Mouse (Mus musculus) hematopoietic stem cell, adult 5-6 weeks (primary cell): ENCODE measurements around the gene Usp29. TPM values are rescaled to one million over a fixed set of nuclear protein-coding genes. Genes with fewer than 3 reads are reported as not detected.
"Not testable (repeated sequence)": the region's sequence is repeated elsewhere in the genome, so short reads cannot be mapped to it uniquely, and the experiment has no call there.

Source experiments
- ATAC-seq, 2 experiments: fragments of 125-278 bp in 1 of 2; replicated peaks in 1 of 2; 2 replicates each; pipeline ENCODE4 v1.8.0; 2016 to 2017; ENCODE audit warnings: inconsistent platforms in 2 of 2, mild to moderate bottlenecking in 2 of 2, moderate number of reproducible peaks in 2 of 2, low read depth in 1 of 2, moderate TSS enrichment in 1 of 2; ENCODE audit not compliant: low FRiP score in 2 of 2, poor library complexity in 2 of 2, severe bottlenecking in 2 of 2, insufficient read depth in 1 of 2, low TSS enrichment in 1 of 2
- total RNA-seq: library from RNA; stranded (forward); fragments of 172-1452, 232-1000 nt; gene quantifications from 2 replicates; pipeline ENCODE4 v1.2.3, GENCODE M21; 2017

Usp29 gene
- total RNA-seq, 1 experiment from 2014 or later: 0.45 TPM

DNA sequence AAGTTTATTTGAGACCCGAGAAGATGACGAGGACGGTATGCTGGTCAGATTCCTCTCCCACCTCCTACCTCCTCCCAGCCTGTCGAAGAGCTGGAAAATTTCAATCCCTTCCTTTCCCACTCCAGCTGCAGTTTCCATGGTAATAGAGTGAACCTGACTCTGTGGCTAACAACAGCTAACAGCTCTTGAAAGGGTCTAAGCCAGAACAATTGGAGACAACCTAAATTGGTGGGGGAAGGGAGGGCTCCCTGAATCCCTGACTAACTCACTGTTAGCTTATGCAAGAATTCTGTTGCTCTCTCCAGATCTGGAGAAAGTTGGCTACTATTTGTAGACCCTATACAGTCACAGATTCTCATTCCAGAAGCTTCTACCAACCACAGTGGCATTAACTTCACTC lies 23.1 kb downstream of the Usp29 start:
- ATAC-seq: no peak

DNA sequence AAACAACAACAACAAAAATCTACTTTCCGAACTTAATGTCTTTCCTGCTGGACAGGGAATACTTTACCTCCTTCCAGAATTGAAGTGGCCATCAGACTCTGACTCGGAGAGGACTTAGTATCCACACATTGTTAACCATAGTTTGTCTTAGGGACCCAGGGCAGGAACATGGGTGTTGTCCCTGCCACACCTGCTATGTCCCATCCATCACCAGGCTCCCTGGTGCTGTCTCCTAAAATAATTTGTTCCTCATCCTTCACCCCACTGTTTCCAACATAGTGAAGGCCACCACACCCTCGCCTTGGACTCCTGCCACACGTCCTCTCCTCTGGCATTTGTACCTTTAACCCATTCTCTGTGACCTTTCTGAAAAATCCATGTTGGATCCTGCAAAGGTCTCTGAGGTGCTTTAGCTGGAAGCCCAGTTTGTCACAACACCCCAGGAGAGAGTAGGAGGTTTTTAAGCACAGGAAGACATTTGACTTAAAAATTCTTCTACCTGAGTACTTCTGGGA lies 26.5 kb downstream of the Usp29 start:
- ATAC-seq: no peak

DNA sequence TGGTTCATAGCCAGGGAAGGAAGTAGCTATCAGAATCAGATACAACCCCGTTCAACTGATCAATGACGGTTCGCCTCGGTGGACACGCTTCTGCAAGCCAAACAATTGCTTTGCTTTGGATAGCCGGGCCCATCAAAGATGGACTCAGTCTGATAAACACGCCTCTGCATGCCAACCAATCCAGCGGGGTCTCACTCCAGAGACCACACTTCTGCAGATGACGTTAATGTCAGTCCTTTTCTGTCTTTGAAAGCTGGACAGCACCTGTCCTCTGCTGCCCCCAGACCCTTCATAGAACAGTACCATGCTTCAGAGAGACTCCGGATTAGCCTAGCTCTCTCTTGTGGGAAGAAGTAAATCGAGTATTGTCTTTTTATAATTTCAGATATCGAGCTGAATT lies 29.3 kb downstream of the Usp29 start:
- no peak for ATAC-seq

DNA sequence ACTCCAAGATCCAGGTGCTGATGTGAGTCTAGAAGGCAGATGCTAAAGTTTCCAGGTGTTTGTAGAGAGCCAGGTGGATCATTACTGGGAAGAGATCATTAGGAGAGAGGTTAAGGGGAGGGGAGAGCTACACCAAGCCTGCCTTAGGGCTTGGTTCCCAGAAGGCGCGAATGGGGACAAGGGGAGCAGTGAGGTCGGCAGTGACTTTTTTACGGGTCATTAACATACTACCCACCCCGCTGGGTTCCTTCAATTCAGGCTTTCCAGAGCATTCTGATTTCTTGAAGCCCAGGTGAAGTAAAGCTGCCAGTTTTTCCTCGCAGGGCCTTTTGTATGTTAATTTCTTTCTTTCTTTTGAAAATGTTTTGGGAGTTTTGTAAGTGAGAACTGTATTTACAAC lies 29.8 kb downstream of the Usp29 start:
- no peak for ATAC-seq

DNA sequence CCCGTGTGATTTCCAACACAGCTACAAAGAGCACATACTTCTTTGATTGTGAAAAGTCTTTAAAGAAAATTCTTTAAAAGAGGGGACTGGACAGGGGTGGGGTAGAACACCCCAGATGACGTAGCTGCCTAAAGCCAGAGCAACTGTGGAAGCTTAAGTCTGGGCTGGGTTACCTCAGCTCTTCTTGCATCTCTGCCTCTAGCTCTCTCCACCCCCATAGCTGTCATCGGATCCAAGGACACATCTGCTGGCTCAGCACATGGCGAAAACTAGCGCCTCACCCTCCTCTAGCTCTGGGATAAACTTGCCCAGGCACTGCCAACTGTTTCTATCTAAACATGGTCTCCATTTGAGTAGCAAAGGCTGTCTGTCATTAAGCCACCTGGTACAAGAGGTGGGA lies 34.9 kb downstream of the Usp29 start:
- ATAC-seq: no peak

DNA sequence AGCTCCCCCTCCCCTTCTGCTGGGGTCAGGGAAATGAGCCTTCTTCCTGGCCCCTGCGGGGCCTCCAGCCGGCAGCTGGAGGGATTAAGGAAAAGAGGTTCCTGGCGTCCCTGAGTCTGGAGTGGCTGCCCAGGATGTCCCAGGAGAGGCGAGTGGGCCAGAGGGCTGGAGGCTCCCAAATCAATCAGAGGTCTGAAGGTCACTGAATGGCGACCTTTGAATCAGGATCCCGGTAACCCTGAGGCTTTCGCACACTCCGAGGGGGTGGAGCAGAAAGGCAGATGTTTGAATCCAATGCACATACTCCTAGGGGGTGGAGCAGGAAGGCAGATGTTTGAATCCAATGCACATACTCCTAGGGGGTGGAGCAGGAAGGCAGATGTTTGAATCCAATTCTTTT lies 39.9 kb downstream of the Usp29 start:
- no peak for ATAC-seq

DNA sequence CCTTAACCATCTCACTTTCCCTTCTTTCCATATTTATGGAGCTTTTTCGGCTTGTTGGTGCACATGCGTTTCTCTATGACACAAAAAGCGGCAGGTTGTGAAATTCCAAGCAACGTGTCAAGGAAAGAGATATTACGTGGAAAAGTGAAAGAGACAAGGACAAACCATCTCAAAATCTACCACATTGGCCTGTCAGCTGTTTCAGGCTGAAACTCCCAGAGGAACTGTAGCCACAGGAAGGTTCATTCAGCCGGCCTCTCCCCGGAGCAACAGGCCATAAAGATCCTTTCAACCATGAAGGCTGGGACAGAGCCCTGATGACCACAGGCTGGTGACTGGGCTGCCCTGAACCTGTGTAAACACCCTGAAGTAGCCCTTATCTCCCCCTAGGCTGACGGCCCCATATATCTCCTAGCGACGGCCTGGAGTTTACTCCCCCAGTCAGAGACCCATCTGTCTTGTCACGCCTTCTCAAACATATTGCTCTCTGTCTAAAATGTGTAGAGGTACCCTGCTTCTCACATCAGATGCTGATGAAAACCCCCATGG lies 43.6 kb downstream of the Usp29 start:
- ATAC-seq: not testable (repeated sequence)

DNA sequence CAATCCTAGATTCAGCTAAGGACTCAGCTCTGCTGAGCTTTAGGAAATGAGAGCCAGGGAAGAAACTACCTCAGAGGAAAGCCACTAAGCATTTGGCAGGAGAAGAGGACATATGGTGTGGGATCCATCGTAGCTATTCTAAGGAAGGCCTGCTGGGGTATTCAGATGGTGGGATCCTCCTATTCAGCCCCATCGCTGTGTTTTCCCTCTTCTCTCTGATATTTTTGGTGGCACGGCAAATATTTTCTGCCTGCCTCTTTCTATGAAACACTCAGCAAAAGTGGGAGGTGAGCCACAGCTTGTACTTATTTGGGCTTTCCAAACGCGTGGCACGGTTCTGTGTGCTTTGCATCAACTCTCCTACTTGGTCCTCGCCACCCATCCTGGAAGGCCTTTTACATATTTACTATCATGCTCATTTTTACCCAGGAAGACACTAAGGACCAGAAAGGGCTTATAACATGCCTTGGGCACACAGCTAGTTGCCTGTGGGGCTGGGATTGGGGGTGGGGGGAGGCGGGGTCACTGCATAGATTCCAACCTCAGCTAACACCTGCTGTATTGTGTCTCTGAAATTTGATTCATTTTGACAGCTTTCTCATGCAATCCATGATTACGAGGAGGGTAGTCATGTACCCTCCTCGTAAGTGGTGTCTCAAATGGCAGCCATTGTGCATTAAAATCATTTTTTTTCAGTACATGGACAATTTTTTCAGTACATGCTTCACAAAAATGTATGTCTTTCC lies 46.1 kb downstream of the Usp29 start:
- no peak for ATAC-seq

DNA sequence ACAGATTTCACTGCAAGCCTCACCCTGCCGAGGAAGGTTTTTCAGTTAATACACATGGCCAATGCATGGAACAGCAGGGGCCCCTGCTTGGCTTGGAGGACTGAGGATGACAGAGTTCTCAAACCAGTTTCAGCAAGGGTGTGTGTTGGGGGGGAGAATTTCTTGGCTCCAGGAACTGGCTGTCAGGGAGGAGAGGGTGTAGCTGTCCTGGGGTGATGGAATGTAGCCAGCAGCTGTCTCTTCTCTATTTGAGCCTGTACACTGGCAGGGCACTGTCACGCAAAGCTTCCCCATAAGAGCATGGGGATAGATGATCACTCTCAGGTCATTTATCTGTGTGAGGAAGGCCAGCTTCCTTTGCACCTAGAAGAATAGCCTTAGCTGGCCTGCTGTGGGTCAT lies 46.7 kb downstream of the Usp29 start:
- no peak for ATAC-seq

DNA sequence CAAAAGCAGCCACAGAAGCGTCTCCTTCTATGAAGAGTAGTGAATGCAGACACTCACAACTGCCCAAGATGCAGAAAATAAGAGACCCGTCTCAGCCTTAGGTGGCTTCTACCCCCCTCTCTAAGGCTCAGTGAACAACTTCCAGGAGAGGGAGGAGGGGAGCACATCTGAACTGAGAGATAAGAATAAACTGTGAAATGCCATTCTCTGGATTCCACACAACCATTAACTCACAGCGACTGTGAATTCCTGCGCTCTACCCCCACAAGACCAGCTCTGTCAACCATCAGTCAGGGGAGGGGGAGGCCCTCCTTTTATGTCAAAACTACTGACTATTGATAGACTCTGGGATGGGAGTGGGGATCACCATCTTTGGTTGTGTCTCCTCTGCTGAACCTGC lies 47.3 kb downstream of the Usp29 start:
- no peak for ATAC-seq

DNA sequence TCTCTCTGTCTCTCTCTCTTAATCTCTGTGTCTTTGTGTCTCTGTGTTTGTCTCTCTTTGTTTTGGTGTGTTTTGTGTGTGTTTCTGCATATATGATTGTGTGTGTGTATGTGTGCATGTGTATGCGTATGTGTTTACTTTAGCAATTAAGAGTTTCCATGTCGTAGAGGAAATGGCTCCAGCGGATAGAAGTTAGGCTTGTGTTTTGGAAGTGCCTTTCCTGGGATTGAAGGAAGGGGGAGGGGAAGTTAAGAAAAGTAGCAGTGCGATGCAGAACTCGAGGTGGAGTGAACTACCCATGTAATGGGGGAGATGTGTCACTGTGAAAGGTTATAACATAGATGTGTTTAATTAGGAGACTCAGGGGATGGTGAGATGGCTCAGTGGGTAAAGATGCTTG lies 48.8 kb downstream of the Usp29 start:
- no peak for ATAC-seq

DNA sequence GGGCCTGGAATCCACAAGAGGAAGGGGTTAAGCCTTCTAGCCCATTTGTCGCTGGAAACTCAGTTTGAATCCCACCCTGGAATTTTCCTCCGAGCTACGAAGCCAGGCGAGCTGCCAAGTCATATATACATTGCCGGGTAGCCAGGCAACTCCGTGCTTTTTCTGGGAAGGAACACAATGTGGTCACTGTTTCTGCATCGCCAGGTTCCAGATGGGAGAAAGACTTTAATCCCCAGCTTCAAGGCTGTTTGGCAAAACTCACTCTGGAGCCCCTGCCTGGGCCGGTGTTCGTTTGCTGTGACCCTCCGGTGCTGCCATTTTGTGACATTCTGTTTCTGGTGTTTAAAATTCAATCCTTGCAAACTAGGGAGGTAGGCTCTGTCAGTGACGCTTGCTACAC lies 51.2 kb downstream of the Usp29 start:
- ATAC-seq: no peak

DNA sequence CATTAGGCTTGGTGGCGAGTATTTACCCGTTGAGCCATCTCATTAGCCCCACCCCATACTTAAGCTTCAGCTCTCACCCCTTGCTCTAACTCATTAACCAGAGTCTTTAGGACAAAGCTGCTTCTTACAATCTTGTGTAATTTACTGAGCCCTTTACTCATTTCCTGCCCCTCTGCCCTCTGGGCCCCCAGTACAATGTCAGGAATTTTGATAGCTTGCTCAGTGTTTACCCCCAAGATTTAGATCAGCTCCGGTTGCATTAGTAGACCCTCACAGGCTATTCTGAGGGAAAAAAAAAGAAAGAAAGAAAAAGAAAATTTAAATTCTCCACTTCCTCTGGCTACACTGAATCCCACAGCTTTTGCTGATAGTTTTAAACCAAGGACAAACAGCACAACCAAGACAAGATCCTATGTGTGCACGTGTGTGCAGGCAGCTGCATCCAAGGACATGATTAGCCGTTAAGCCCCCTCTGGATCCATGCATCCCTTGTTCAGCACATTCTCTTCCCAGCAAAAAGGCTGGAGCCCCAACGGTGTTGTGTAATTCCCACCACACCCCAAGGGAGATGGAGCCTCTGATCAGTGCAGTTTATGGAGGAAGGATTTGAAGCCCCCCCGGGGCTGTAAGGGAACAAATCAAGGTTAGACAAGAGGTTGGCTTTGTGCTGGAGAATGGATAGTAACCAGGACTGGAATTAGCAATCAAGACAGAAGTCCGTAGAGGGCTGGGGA lies 54.1 kb downstream of the Usp29 start:
- no peak for ATAC-seq

DNA sequence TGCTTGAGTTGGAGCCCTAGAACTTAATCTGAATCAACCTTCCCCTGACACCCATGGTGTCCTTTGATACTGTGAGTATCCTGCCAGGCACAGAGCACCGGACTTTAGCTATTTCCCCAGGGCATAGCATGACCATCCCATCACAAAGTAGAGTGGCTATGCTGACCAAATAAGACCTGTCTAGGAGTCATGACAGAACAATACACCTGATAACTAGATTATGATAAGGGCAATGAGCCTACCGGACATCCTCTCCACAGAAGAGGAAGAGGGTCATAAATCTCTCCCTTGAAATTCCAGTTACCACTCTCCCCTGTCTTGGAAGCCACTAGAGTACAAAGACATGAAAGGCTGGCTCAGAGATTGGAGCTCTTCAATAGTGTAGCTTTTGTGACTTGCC lies 56.6 kb downstream of the Usp29 start:
- no peak for ATAC-seq

DNA sequence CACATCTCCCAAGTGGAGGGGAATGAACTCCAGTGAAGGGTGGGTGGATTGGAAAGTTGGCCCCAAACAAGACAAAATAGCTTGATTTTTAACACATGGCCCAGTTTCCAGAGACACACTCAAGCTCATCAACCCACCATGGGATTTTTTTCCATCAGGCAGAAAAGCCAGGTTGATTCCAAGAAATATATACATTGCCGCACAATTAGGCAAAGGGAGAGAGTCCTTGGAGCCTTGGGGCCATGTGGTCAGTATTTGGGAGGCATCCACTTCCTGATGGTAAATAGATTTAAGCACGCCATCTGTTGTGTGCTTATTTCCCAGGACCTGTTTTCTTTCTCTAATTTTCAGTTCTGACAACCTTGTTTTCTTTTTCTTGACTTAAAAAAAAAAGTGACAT lies 57.7 kb downstream of the Usp29 start:
- ATAC-seq: no peak

DNA sequence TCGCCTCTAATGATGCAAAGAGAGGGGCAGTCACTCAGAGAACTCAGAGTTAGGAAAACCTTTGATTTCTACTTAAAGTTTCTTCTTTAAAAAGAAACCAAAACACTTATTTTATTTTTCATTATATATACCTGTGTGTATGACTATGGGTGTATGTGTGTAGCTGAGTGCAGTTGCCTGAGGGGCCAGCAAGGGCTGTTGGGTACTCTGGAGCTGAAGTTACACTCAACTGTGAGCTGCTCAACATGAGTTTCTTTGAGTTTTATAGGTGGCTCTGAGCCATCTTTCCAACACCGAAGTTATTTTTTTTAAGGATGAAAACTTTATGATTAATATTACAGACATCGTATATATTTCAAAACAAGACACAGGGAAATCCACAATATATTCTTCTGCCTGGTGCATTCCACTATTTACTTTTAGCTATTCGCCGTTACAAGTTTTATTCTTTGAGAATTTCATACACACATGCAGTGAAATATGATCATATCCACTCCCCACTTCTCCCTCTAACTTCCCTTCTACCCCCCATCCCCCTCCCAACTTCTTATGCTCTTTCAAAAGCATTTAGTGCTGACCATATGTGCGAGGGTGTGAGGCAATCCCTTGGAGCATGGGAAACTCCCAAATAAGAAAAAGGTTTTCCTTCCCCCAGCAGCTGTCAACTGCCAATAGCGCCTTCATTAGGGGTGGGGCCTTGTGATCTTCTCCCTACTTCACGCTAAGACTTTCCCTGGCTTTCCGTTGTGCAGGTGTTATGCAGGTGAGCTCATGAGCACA lies 61.1 kb downstream of the Usp29 start:
- no peak for ATAC-seq

DNA sequence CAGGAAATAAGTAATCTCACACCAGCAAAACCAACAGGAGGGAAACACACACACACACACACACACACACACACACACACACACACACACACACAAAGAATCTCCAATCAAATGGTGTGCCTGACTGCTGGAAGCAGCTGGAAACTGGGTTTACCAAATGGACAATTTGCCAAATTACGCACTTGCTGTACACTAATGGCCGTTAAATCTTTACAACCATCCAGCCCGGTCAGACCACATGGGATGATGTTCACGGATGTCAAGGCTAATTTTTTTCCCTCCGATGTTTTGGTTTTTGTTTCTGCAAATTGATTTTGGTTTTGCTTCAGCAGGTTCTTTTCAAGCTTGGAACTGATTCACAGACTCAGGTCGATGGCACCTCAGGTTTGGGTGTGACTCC lies 62.9 kb downstream of the Usp29 start:
- ATAC-seq: no peak

DNA sequence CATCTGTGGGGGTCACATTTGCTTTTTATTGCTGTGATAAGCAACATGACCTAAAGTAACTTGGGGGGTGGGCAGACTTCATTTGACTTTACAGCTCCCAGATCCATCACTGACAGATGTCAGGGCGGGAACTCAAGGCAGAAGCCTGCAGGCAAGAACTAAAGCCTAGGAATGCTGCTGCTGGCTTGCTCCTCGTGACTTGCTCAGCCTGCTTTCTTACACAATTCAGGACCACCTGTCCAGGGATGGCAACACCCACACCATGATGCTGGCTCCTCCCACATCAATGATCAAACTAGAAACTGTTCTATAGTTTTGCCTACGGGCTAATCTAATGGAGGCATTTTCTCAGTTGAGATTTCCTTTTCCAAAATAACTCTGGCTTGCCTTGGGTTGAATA lies 63.4 kb downstream of the Usp29 start:
- ATAC-seq: no peak
